In genomic region chr13:91753724-91754123, GRCm38 (mm10) we compare ENCODE assay signal across 17 mouse cellular contexts. TPM values are rescaled to one million over a fixed set of nuclear protein-coding genes. Genes with fewer than 3 reads are reported as not detected.
A peak's percentile ranks its signal among the peaks of the same experiment; 100 is the strongest.
DNase-seq lines count a peak whose midpoint lies in the region; ATAC-seq and TF ChIP-seq lines count a peak whose summit lies in the region.
"Had no signal": no experiment of that assay in that cellular context is flagged by ENCODE, and none has a peak within 500 bp of the region (broad histone marks: within the 10 kb centered on the region; RNA-seq: fewer than 3 reads in every experiment).

No protein-coding gene starts in this region.

- no peak overlapping the region for H3K4me2 ChIP-seq in hindbrain, embryonic 16.5 days (ENCODE audit: low read length)
- H3K4me2 ChIP-seq in hindbrain, embryonic 12.5 days (replicated peaks): no peak overlapping the region
- H3K4me2 ChIP-seq in midbrain, postnatal 0 days (ENCODE audit: low read depth, low read length, poor library complexity, severe bottlenecking): no peak overlapping the region
- H3K4me2 ChIP-seq in midbrain, embryonic 11.5 days: no peak overlapping the region
- H3K4me2 ChIP-seq in myocyte (ENCODE audit: low read depth): peak overlapping the region; percentile 7

- no peak for TF ChIP-seq CTCF in midbrain, postnatal 0 days (IDR thresholded peaks at IDR 0.05)

- no peaks in the 10 kb centered on the region for H3K79me2 ChIP-seq in myocyte (ENCODE audit: control insufficient read depth, insufficient read depth)

- no peak overlapping the region for H3K4me3 ChIP-seq in hindbrain, embryonic 16.5 days (ENCODE audit: low read length)
- H3K4me3 ChIP-seq in hindbrain, embryonic 12.5 days: no peak overlapping the region
- H3K4me3 ChIP-seq in midbrain, postnatal 0 days (ENCODE audit: low read depth, low read length): no peak overlapping the region
- no peak overlapping the region for H3K4me3 ChIP-seq in midbrain, embryonic 11.5 days (ENCODE audit: low read depth, low read length)
- H3K4me3 ChIP-seq in myocyte: no peak overlapping the region
- H3K4me3 ChIP-seq: left cerebral cortex, adult 2 months had no signal

- H3K27ac ChIP-seq in hindbrain, embryonic 16.5 days (ENCODE audit: low read depth, low read length): no peak overlapping the region
- no peak overlapping the region for H3K27ac ChIP-seq in hindbrain, embryonic 12.5 days
- H3K27ac ChIP-seq in midbrain, postnatal 0 days (ENCODE audit: low read depth, low read length): no peak overlapping the region
- H3K27ac ChIP-seq in midbrain, embryonic 11.5 days (ENCODE audit: low read depth, low read length): no peak overlapping the region
- H3K27ac ChIP-seq: left cerebral cortex, adult 2 months; macrophage; stomach, postnatal 0 days had no signal

- H3K27me3 ChIP-seq in hindbrain, embryonic 16.5 days (replicated peaks; ENCODE audit: control insufficient read depth, insufficient read depth, low read length): no peaks in the 10 kb centered on the region
- no peaks in the 10 kb centered on the region for H3K27me3 ChIP-seq in hindbrain, embryonic 12.5 days
- H3K27me3 ChIP-seq in midbrain, postnatal 0 days (ENCODE audit: insufficient read depth, low read length): no peaks in the 10 kb centered on the region
- H3K27me3 ChIP-seq in midbrain, embryonic 11.5 days (ENCODE audit: control insufficient read depth, insufficient read depth, low read length): no peaks in the 10 kb centered on the region
- no peaks in the 10 kb centered on the region for H3K27me3 ChIP-seq in myocyte (ENCODE audit: control insufficient read depth, insufficient read depth, insufficient read length)

- no peaks in the 10 kb centered on the region for H3K9me3 ChIP-seq in hindbrain, embryonic 16.5 days (ENCODE audit: control insufficient read depth, low read length)
- no peaks in the 10 kb centered on the region for H3K9me3 ChIP-seq in hindbrain, embryonic 12.5 days (replicated peaks)
- no peaks in the 10 kb centered on the region for H3K9me3 ChIP-seq in midbrain, postnatal 0 days (ENCODE audit: low read length)
- H3K9me3 ChIP-seq in midbrain, embryonic 11.5 days (ENCODE audit: control insufficient read depth, low read length): no peaks in the 10 kb centered on the region

- no peaks in the 10 kb centered on the region for H3K4me1 ChIP-seq in hindbrain, embryonic 16.5 days (ENCODE audit: control insufficient read depth, insufficient read depth, low read depth, low read length)
- no peaks in the 10 kb centered on the region for H3K4me1 ChIP-seq in hindbrain, embryonic 12.5 days
- no peaks in the 10 kb centered on the region for H3K4me1 ChIP-seq in midbrain, postnatal 0 days (ENCODE audit: insufficient read depth, low read length)
- no peaks in the 10 kb centered on the region for H3K4me1 ChIP-seq in midbrain, embryonic 11.5 days (ENCODE audit: control insufficient read depth, insufficient read depth, low read length)

- H3ac ChIP-seq in myocyte (ENCODE audit: control insufficient read depth, insufficient read length): no peak overlapping the region

- DNase-seq in midbrain, postnatal 0 days (ENCODE audit: low spot score): peak; percentile 53
- DNase-seq in midbrain, embryonic 11.5 days (ENCODE audit: low spot score, missing footprints): no peak
- DNase-seq in thymus, postnatal 4 days: peak; percentile 51
- DNase-seq in layer of hippocampus, adult 9-11 months: no peak
- DNase-seq: adrenal gland, adult 8-10 months; cerebellum, adult 9-10 months; kidney, adult 8-10 months; lung, adult 18-20 months; spleen, adult 18-20 months had no signal

- H3K36me3 ChIP-seq in hindbrain, embryonic 16.5 days (ENCODE audit: control insufficient read depth, insufficient read depth, low read length): no peaks in the 10 kb centered on the region
- no peaks in the 10 kb centered on the region for H3K36me3 ChIP-seq in hindbrain, embryonic 12.5 days
- H3K36me3 ChIP-seq in midbrain, postnatal 0 days (ENCODE audit: insufficient read depth, low read length): no peaks in the 10 kb centered on the region
- no peaks in the 10 kb centered on the region for H3K36me3 ChIP-seq in midbrain, embryonic 11.5 days (ENCODE audit: control insufficient read depth, insufficient read depth, low read length)
- no peaks in the 10 kb centered on the region for H3K36me3 ChIP-seq in myocyte (ENCODE audit: control insufficient read depth, insufficient read depth)

- 54% methylated on average over 4 of the region's 4 CpGs for WGBS in hindbrain, embryonic 16.5 days
- 56% methylated on average over 4 of the region's 4 CpGs for WGBS in hindbrain, embryonic 12.5 days
- 45% methylated on average over 4 of the region's 4 CpGs for WGBS in midbrain, postnatal 0 days
- WGBS in midbrain, embryonic 11.5 days: 60% methylated on average over 4 of the region's 4 CpGs

- TF ChIP-seq POLR2A in myocyte (IDR thresholded peaks at IDR 0.05; ENCODE audit: insufficient read length, low read depth): no peak

- peak; percentile 93 for ATAC-seq in hindbrain, embryonic 16.5 days
- ATAC-seq in hindbrain, embryonic 12.5 days (ENCODE audit: low FRiP score): no peak
- ATAC-seq in midbrain, postnatal 0 days (ENCODE audit: low FRiP score): peak; percentile 66; the same call in 1 of the 2 replicates
- ATAC-seq in midbrain, embryonic 11.5 days (ENCODE audit: low FRiP score): no peak
- ATAC-seq: CD4-positive, CD25-positive, alpha-beta regulatory T cell, adult 4 months had no signal

- H3K9ac ChIP-seq in hindbrain, embryonic 16.5 days (ENCODE audit: low read depth, low read length): no peak overlapping the region
- H3K9ac ChIP-seq in hindbrain, embryonic 12.5 days: no peak overlapping the region
- H3K9ac ChIP-seq in midbrain, postnatal 0 days (replicated peaks; ENCODE audit: low read length, poor library complexity, severe bottlenecking): no peak overlapping the region
- H3K9ac ChIP-seq in midbrain, embryonic 11.5 days (ENCODE audit: low read length): no peak overlapping the region

TF ChIP-seq in myocyte, 11 proteins besides CTCF, POLR2A, EP300 and RAD21:
- TF ChIP-seq CEBPB (IDR thresholded peaks at IDR 0.05; ENCODE audit: insufficient read depth, poor library complexity, severe bottlenecking) (no peak), TCF12 (IDR thresholded peaks at IDR 0.05; ENCODE audit: insufficient read depth, poor library complexity, severe bottlenecking) (no peak), MYOG (IDR thresholded peaks at IDR 0.05; ENCODE audit: control insufficient read depth in 1 of 3, insufficient read depth in 1 of 3, insufficient read length in 2 of 3, low read depth in 2 of 3) (peak in 2 of 3 experiments; percentile 30 to 40), MYOD1 (IDR thresholded peaks at IDR 0.05; ENCODE audit: control insufficient read depth in 1 of 3, insufficient read length in 2 of 3, low read depth in 2 of 3) (peak in 2 of 3 experiments; percentile 73 to 81)

RNA-seq across cellular contexts. Expression of gene Acot12, which starts 12.4 kb away (rescaled TPM):
- polyA plus RNA-seq in hindbrain, embryonic 16.5 days (2015; fragmentation: Nextera tagmentation; extraction: Ambion mirVana): 0.06 and 0.24 TPM in 2 replicates
- polyA plus RNA-seq in hindbrain, embryonic 12.5 days (2016; fragmentation: Nextera tagmentation; extraction: Ambion mirVana): not detected in 2 replicates
- 0.44 and 0.47 TPM in 2 replicates for total RNA-seq in midbrain, postnatal 0 days (2014; rRNA removed)
- 0.21 and 0.35 TPM in 2 replicates for polyA plus RNA-seq in midbrain, postnatal 0 days (2015; fragmentation: Nextera tagmentation; extraction: Ambion mirVana)
- polyA plus RNA-seq in midbrain, embryonic 11.5 days (2014; fragmentation: Nextera tagmentation; extraction: Ambion mirVana): not detected in 2 replicates
- polyA plus RNA-seq in myocyte (2012; fragmentation: generic; extraction: Trizol): 0.13 TPM
- total RNA-seq: MEL had no signal
- polyA plus RNA-seq: CD4-positive, CD25-positive, alpha-beta regulatory T cell, adult 4 months; macrophage had no signal

RNA-seq across cellular contexts. Expression of gene Zcchc9, which starts 53.8 kb away (rescaled TPM):
- polyA plus RNA-seq in hindbrain, embryonic 16.5 days (2015; fragmentation: Nextera tagmentation; extraction: Ambion mirVana): 15.8 and 18.1 TPM in 2 replicates
- 25.8 and 27.4 TPM in 2 replicates for polyA plus RNA-seq in hindbrain, embryonic 12.5 days (2016; fragmentation: Nextera tagmentation; extraction: Ambion mirVana)
- total RNA-seq in midbrain, postnatal 0 days (2014; rRNA removed): 8.9 and 9.7 TPM in 2 replicates
- polyA plus RNA-seq in midbrain, postnatal 0 days (2015; fragmentation: Nextera tagmentation; extraction: Ambion mirVana): 13.3 and 13.7 TPM in 2 replicates
- polyA plus RNA-seq in midbrain, embryonic 11.5 days (2014; fragmentation: Nextera tagmentation; extraction: Ambion mirVana): 28.1 and 28.6 TPM in 2 replicates
- 12.1 TPM for polyA plus RNA-seq in myocyte (2012; fragmentation: generic; extraction: Trizol)

Comparison
In these comparisons a context has a peak if more than half of its experiments do, and no peak if none do; other contexts are left out.
1. ATAC-seq: peak in hindbrain, embryonic 16.5 days (single experiment) and midbrain, postnatal 0 days (single experiment); none in hindbrain, embryonic 12.5 days (single experiment) and midbrain, embryonic 11.5 days (single experiment).
2. DNase-seq: peak in midbrain, postnatal 0 days (single experiment) and thymus, postnatal 4 days (single experiment); none in midbrain, embryonic 11.5 days (single experiment) and layer of hippocampus, adult 9-11 months (single experiment).